Mouse (Mus musculus) embryonic fibroblast, embryonic 13.5 days (primary cell): Measurements from ENCODE around the gene Vwce. TPM values are rescaled to one million over a fixed set of nuclear protein-coding genes. Genes with fewer than 3 reads are reported as not detected.
A peak's percentile ranks its signal among the peaks of the same experiment; 100 is the strongest.

ENCODE experiments used
- H3K27ac ChIP-seq: 2 replicates; pipeline ENCODE4 v1.5.1; 2012; ENCODE audit warnings: low read length, control low read depth, inconsistent platforms; ENCODE audit not compliant: insufficient read depth
- H3K4me1 ChIP-seq: 2 replicates; pipeline ENCODE4 v1.6.1; 2011; ENCODE audit warnings: low read length; ENCODE audit not compliant: control insufficient read depth, insufficient read depth
- H3K4me3 ChIP-seq: 2 replicates; pipeline ENCODE4 v1.5.1; 2011; ENCODE audit warnings: mild to moderate bottlenecking, control low read depth, low read length; ENCODE audit not compliant: insufficient read depth
- CTCF ChIP-seq: IDR thresholded peaks from 2 replicates; pipeline ENCODE4 v1.5.1; 2011; ENCODE audit warnings: mild to moderate bottlenecking, control low read depth, low read length, moderate library complexity, borderline replicate concordance; ENCODE audit not compliant: insufficient read depth
- POLR2A ChIP-seq: IDR thresholded peaks from 2 replicates; pipeline ENCODE4 v1.6.1; 2011; ENCODE audit warnings: low read depth, mild to moderate bottlenecking, control low read depth, low read length, moderate library complexity
- polyA plus RNA-seq: library from polyadenylated mRNA; stranded (reverse); fragments of >200 nt; gene quantifications from 2 replicates; pipeline ENCODE4 v1.2.4, GENCODE M21; 2011; ENCODE audit warnings: low read depth; ENCODE audit not compliant: missing spikeins, insufficient read length

Gene Vwce
- polyA plus RNA-seq, 1 experiment = 1.1 TPM

- TF ChIP-seq CTCF (no peak), POLR2A (no peak)
- Histone ChIP-seq H3K4me3 (no peak overlapping the region), H3K4me1 (no peaks in the 10 kb centered on the region), H3K27ac (no peak overlapping the region)
These were observed 6.8 kb downstream of the Vwce start for GRCm38 (mm10) chr19:10640589-10641378.

DNA sequence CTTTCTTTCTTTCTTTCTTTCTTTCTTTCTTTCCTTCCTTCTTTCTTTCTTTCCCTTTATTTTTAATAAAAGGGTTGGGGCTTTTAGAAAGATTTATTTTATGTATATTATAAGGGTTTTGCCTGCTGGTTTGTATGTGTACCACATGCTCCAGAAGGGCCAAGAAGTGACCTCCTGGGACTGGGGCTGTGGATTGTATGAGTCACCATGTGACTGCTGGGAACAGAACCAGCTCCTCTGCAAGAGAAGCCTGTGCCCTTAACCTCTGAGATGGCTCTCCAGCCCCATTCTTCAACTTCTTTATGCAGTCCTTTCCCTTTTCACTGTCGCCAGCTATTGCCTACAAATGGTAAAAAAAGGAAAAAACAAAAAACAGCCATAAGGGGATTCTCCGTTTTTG, 11.6 kb downstream of the Vwce start:
- Histone ChIP-seq H3K4me3 (no peak overlapping the region), H3K27ac (no peak overlapping the region)
- TF ChIP-seq POLR2A (no peak), CTCF (no peak)

DNA sequence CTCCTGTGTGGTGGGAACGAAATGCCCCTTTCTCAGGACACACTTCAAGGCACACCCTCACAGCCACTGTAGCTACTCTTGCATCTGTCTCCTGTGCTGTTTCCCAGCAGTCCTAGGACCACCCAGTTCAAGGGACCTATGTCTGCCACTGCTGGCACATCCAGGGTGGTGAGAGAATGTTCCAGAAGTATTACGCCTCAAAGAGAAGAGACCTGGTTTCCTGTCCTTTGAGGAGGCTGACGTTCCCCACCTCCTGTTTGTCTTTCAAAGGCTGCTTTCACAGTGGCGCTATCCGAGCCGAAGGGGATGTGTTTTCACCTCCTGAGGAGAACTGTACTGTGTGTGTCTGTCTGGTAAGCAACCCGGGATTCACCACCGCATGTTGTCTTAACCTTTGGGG, 14.1 kb downstream of the Vwce start:
- no peak for TF ChIP-seq CTCF
- no peak for TF ChIP-seq POLR2A
- no peaks in the 10 kb centered on the region for H3K4me1 ChIP-seq
- H3K27ac ChIP-seq = no peak overlapping the region
- H3K4me3 ChIP-seq = no peak overlapping the region

More for the DNA sequence above, 11.6 kb downstream of the Vwce start:
- H3K4me1 ChIP-seq = no peaks in the 10 kb centered on the region

DNA sequence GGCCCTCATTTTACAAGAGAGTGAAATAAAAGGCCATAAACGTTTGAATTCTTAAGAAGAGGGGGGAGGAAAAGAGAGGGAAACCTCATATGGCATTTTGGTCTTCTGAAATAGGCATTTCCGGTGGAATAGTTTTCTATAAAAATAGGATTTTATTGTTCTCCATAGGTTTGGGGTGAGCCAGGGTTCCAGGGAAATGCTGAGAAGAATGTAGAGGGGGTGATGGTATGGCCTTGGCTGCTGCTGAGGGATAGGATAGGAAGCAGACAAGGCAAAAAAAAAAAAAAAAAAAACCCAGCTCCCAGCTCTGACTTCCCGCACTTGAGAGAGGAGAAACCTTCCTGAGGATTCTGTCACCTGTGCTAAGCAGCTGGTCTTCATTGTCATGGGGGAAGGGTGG, 22.0 kb downstream of the Vwce start:
- H3K4me1 ChIP-seq = no peaks in the 10 kb centered on the region
- TF ChIP-seq POLR2A = no peak
- TF ChIP-seq CTCF = no peak
- H3K27ac ChIP-seq = 0 out of 2 replicates have a peak overlapping the region, but pooled peaks have one; percentile 21

DNA sequence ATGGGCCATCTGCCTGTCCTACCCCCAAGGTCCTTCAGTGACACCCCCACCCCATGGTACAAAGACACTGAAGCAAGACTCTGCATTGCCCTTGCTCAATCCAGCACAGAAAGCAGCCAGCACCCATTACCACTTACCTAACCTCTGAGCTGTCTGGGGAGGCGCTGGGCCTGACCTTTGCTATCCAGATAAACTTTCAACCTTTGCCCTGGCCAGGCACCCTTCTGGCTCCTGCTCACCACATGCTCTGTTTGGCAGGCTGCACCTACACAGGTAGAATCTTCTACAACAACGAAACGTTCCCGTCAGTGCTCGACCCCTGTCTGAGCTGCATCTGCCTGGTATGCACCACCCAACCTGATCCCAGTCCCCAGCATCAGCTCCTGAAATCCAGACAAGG, 23.7 kb downstream of the Vwce start:
- H3K27ac ChIP-seq = no peak overlapping the region
- no peaks in the 10 kb centered on the region for H3K4me1 ChIP-seq
- H3K4me3 ChIP-seq = no peak overlapping the region
- TF ChIP-seq CTCF (no peak), POLR2A (no peak)

More for the DNA sequence above, 22.0 kb downstream of the Vwce start:
- no peak overlapping the region for H3K4me3 ChIP-seq

DNA sequence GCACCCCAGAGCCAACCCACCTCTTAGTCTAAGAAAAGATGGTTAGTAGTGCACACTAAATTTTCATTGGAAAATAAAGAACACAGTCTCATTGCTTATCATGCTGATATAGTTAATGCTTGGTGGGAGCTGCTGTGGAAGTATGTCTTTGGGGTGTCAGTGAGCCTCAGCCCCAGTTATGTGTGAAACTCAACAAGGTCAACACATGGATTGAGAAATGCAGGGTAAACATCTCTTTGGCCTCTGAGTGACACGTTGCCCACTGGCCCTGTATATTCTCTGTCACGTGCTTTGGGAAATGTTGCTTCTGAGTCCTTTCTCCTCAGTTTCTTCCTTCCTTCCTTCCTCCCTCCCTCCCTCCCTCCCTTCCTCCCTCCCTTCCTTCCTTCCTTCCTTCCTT, 24.4 kb downstream of the Vwce start:
- TF ChIP-seq CTCF = no peak
- no peak for TF ChIP-seq POLR2A
- Histone ChIP-seq H3K27ac (no peak overlapping the region), H3K4me1 (no peaks in the 10 kb centered on the region), H3K4me3 (no peak overlapping the region)

- H3K27ac ChIP-seq = no peak overlapping the region
- no peaks in the 10 kb centered on the region for H3K4me1 ChIP-seq
- no peak overlapping the region for H3K4me3 ChIP-seq
- no peak for TF ChIP-seq POLR2A
- TF ChIP-seq CTCF = no peak
These were observed 27.4 kb downstream of the Vwce start for GRCm38 (mm10) chr19:10661373-10661772.

DNA sequence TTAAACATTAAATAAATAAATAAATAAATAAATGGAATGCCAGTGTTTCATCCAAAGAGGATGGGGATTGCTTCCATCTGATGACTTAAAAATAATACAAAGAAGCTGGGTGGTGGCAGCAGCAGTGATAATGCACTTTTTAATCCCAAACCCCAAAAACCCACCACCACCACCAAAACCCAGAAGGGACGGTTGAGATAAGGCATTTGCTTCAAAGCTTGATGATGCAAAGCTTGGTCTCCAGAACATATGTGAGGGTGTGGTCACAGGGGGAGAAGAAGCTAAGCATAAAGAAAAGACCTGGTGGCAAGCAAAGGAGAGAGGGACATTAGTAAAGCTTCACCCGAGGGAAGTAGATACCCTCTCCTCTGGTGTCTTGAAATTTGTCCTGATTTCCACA, 27.9 kb downstream of the Vwce start:
- Histone ChIP-seq H3K27ac (no peak overlapping the region), H3K4me3 (no peak overlapping the region), H3K4me1 (no peaks in the 10 kb centered on the region)
- no peak for TF ChIP-seq POLR2A
- TF ChIP-seq CTCF = no peak

GRCm38 (mm10) chr19:10662665-10663064, 28.7 kb downstream of the Vwce start:
- no peak overlapping the region for H3K4me3 ChIP-seq
- no peaks in the 10 kb centered on the region for H3K4me1 ChIP-seq
- H3K27ac ChIP-seq = no peak overlapping the region
- TF ChIP-seq CTCF (no peak), POLR2A (no peak)

DNA sequence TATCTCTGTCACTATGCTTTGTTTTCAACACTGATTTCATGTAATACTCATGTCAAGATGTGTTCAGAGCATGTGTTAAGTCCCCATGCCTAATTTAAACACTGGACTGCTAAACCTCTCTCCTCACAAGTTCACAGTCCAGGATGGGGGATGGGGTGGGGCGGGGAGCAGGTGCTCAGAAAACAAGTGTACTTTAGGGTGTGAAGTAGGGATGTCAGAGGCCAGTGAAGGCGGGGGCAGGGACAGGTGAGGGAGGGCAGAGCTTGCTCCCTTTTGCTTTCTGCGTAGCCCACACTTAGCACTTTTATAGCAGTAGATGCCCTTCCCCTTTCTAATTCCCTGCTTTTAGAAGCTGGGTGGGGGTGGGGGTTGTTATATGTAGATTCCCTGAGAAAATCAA, 31.1 kb downstream of the Vwce start:
- TF ChIP-seq POLR2A (no peak), CTCF (no peak)
- no peak overlapping the region for H3K4me3 ChIP-seq
- no peak overlapping the region for H3K27ac ChIP-seq
- H3K4me1 ChIP-seq = no peaks in the 10 kb centered on the region
